Mouse (Mus musculus) kidney, postnatal 10 days (tissue): ENCODE results near the gene C2cd4c.

Experiments used
- DNase-seq: peaks from one replicate; pipeline ENCODE4 v3.0.0; 2021; ENCODE audit warnings: mixed read lengths

C2cd4c gene

GRCm38 (mm10) chr10:79578276-79578675 is 35.5 kb downstream of the C2cd4c start:
- DNase-seq = no peak

DNA sequence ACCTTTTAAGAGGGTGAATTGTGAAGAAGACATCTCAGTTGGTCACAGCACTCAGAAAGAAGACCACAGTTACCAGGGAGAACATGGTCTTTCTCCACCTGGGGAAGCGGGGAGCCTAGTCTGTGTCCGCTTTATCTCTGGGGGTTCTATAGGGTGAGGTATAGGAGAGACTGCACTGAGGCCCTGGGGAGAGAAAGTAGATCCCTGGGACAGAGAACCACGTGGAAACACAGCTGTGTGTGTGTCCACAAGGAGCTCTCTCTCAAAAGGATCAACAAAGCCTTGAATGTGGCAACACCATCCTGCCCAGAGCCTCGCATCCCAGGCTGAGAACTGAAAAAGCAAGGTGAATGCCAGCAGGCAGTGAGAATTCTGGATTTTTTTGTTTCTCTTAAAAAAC is 36.4 kb downstream of the C2cd4c start:
- no peak for DNase-seq

GRCm38 (mm10) chr10:79575754-79576153 is 38.1 kb downstream of the C2cd4c start:
- DNase-seq = no peak

GRCm38 (mm10) chr10:79574796-79575195 is 39.0 kb downstream of the C2cd4c start:
- no peak for DNase-seq

DNA sequence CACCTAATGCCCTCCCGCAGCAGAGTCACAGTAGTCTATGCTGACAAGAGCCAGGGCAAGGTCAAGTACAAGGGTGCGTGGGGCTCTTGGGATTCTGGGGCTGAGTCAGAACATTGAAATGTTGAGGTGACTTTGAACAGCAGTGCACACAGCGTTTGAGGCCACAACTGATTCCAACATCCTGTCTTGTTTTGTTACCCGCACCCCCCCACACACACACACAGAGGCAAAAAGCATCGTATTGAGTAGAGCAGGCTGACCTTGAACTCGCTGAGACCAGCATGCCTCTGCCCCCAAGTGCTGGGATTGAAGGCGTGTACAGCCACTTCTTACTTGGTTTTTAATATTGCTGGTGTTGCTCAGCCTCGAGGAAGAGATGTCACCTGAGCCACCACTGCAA is 39.5 kb downstream of the C2cd4c start:
- DNase-seq = no peak

DNA sequence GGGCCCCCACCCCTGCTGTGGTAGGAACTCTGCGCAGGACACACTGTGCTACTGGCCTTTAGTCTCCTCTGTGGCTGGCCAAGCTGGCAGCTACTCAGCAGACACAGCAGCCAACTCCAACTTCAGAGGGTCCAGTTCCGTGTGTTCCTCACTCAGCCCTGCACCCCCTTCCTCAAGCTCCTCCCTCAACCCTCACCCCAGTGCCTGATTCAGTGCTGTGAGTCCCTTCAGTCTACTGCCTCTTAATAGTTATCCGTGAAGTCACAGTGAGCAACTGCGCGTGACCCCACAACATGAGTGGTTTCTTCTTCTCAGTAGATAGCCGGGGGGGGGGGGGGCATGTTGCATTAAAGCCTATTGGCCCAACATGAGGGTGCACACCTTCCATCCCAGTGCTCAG is 40.2 kb downstream of the C2cd4c start:
- DNase-seq = no peak

DNA sequence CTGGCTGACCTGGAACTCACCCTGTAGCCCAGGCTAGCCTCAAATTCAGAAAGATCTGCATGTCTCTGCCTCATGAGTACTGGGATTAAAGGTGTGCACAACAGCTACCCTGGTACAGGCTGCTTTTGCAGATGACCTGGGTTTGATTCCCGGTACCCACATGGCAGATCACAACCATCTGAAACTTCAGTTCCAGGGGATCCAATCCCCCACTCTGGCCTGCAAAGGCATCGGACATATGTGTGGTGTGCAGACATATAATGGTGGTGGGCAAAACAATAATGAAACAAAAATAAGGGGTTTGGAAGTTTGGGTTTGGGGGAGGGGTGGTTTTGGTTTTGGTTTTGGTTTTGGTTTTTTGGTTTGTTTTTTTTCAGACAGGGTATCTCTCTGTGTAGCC is 42.5 kb downstream of the C2cd4c start:
- no peak for DNase-seq

- no peak for DNase-seq
These were observed 43.9 kb downstream of the C2cd4c start for GRCm38 (mm10) chr10:79569921-79570320.

DNA sequence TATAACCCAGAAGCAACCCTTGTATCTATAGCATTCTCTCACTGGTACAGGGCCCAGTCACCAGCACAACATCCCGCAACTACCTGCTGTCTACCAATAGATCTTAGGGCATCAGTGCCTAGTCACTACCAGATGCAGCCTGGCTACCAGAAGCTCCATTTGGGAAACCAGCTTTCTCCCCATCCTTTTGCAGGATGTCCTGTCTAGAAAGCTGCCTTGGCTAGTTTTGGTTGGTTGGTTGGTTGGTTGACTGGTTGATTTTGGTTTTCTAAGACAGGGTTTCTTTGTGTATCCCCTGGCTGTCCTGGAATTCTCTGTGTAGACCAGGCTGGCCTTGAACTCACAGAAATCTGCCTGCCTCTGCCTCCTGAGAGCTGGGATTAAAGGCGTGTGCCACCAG is 54.1 kb downstream of the C2cd4c start:
- DNase-seq = peak; percentile 1

DNA sequence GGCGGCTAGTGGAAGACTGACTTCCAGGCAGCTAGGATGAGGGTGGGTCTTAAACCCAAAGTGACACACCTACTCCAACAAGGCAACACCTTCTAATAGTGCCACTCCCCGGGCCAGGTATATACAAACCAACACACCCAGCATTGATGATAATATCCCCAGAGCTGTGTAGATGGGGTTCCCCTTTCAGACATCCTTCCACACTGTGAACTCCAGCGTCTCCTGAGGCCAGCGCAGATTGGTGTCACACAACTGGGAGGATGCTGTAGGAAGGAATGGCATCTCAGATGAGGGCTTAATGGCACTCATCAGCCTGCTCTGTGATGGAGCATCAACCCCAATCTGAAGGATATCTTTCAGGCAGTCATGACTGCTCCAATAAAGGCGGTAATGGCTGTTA is 56.3 kb downstream of the C2cd4c start:
- peak; percentile 1 for DNase-seq

DNA sequence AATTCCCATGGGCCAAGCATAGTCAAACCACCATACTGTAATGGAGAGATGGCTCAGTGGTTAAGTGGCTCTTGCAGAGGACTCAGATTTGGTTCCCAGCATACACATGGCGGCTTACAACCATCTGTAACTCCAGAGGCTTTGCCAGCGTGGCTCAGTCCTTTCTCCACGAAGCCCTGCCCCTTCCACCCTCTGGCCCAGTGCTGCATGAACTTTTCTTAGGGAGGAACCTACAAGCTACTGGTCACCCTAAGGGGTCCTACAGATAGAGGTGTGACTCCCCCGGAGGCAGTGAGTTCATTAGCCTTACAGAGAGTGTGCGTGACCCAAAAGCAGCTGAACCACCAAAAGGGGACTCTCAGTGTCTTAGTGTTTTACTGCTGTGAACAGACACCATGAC is 56.9 kb downstream of the C2cd4c start:
- peak; percentile 1 for DNase-seq
